Mouse (Mus musculus) kidney, adult 11 months (tissue): ENCODE results near the gene Olfr54.
"Not testable (repeated sequence)": the region's sequence is repeated elsewhere in the genome, so short reads cannot be mapped to it uniquely, and the experiment has no call there.

ENCODE experiments used
- DNase-seq: peaks from one replicate; pipeline ENCODE4 v3.0.0; 2022

Olfr54 gene

DNA sequence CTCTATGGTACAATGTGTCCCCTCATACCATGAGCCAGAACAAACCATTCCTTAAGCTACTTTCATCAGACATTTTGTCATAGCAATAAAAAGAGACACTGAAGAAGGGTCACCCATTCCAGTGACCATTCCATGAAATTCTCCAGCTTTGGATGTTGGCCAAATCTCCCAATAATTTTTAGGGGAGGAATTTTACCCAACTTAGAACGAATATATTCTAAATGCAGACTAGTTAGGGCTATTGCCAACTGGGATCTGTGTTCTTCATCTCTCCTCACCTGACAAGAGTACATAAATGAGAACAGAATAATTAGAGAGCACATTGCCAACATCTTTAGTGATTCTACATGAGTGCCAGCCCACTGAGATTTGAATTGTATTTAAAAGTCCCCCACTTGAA lies at the start of gene Olfr54:
Gene Olfr54, plus strand, starts transcription at position 301 of the 400 bp plus-strand sequence.
- DNase-seq, result no peak

DNA sequence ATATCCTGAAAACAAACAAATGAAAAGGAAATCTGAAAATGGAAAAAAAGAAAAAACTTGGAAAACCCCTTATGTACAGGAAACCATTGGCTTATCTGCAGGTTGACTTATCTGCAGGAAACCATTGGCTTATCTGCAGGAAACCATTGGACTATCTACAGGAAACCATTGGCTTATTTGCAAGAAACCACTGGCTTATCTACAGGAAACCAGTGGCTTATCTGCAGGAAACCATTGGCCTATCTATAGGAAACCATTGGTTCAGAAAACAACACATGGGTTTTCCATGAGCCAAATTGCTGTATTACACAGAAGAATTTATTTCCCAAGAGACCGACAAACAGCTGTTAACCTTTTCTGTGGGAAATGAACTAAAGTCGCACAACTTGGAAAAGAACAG lies 49.1 kb upstream of the Olfr54 start:
- peak; percentile 28 for DNase-seq

DNA sequence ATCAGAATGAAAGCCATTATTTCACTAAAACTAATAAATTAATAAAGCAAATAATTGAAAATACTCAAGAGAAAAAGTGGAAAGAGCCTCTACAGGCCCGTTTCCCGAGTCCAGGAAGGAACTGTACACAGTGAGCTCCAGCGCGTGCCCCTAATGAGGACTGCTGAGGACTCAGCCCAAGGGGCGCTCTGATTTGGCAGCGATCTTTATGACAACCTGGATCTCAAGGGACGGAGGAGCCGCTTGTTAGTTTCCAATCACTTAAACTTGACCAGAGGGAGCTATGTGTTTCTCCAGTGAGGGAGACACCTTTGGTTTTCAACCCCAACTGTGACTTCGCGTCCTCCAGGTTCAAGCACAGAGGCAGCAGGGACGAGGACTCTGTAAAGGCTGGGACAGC lies 47.8 kb upstream of the Olfr54 start, which contains the start of gene Olfr1378:
Gene Olfr1378, plus strand, starts transcription at position 301 of the 400 bp plus-strand sequence.
- DNase-seq, result no peak

DNA sequence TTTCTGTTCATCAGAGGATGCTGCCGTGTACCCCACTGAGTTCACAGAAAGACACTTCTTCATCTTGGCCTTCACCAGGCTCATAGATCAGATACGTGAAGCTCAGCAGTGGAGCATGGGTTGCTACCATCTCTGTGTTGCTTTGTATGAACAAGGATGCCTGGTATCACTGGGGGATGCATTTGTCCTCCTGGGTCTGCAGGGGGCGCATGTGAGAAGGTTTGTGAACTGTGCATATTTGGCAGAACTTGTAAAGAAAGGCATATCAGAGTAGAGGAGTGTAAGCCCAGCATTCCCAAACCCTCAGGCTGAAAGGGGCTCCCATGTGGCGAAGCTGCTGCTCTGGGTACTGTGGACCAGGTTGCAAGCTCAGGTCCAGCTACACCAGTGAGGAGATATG lies 36.8 kb upstream of the Olfr54 start:
- no peak for DNase-seq

DNA sequence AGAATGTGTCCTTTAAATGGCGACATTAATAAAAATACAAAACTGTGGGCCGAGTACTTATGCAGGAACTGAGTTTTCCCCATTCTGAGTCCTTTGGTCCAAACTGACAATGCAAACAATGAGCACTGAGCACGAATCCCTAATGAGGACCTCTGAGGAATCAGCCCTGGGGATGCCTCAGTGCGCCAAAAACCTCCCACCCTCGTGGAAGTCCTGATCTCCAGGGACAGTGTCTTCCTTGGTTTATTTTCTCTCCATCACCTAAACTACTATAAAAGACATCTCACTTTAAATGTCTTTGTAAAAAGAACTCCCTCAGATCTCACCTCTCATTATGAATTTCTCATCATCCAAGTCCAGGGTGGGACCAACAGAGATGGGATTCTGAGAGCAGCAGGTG lies 32.4 kb upstream of the Olfr54 start, which contains the start of gene Olfr1377:
Gene Olfr1377, plus strand, starts transcription at position 301 of the 400 bp plus-strand sequence.
- no peak for DNase-seq

DNA sequence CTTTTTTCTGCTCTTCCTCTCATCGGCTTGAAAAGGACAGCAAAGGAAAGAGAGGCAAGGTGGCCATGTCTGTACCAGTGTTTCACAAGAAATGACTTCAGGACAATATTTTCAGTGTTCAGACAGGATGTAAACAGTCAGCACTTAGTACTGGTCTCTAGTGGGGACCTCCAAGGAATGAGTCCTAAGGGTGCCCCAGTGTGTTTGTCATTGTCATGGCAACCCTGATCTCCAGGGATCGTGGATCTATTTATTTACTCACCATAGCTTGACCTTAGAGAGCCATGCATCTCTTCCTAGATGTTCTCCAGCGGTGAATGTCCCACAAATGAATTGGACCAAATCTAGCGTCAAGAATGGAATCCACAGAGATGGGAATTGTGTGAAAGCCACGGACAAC lies 10.7 kb upstream of the Olfr54 start, which contains the start of gene Olfr51:
Gene Olfr51, plus strand, starts transcription at position 301 of the 400 bp plus-strand sequence.
- DNase-seq, result no peak

DNA sequence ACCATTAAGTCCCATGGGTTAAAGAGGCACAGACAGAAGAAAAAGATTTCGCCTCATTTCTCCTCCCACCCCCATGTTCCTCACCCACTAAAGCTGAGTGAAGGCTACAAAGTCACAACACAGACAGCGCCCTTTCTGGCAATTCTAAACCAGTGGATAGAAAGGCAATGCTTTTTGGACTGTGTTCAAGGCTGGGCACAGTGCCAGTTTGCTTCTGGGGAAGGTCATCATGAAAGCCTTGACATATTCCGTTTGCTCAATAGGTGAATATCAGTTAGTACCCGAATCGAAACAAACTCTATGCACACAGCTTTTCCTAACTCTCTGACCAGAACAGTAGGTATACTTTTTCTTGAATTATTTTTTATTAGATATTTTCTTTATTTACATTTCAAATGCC lies 2.2 kb upstream of the Olfr54 start:
- DNase-seq, result peak; percentile 38

DNA sequence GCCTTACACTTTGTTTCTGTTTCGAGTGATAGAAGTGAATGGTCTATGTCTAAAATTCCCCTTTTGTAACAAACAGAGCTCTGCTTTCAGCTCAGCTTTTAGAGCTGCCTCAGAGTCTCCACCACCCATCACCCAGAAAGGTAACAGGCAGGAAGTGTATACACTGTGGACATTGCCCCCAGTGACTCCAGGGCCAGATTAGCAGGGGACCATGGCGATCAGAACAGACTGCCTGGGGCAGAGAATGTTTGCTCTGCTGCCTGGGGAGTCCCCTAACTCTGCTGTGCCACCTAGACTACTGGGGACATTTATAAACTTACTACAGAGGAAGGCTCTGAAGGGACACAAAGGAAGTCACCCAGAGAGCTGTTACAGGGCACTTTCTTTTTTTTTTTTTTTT lies 2.3 kb downstream of the Olfr54 start:
- DNase-seq, result no peak

DNA sequence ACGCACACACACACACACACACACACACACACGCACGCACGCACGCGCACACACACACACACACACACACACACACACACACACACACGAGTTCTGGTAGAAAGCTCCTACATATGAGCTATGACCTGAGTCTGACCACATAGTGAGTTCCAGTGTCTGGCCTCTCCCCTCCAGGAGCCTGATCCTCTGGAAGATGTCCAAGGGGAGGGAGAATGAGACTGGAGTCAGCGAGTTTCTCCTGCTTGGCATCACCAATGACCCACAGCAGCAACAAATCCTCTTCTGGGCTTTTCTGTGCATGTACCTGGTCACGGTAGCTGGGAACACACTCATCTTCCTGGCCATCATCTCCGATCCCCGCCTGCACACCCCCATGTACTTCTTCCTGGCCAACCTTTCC lies 12.8 kb downstream of the Olfr54 start:
- peak; percentile 14 for DNase-seq

DNA sequence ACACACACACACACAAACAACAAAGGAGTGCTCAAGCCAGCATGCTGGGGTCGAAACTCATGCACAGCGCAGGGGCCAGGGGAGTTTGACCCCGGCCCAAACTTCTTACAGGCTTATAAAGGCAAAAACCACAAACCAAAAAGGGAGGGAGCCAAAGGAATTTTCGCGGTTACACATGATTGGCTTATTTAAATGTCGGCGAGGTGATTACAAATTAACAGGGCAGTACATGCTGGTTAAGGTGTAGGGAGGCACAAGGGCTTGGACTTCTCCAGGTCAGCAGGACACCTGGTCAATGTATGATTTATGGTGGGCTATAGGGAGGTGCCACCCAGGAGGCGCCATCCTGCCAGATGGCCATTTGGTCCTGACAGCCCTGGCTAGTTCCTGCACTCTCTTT lies 15.3 kb downstream of the Olfr54 start:
- DNase-seq, result peak; percentile 48

DNA sequence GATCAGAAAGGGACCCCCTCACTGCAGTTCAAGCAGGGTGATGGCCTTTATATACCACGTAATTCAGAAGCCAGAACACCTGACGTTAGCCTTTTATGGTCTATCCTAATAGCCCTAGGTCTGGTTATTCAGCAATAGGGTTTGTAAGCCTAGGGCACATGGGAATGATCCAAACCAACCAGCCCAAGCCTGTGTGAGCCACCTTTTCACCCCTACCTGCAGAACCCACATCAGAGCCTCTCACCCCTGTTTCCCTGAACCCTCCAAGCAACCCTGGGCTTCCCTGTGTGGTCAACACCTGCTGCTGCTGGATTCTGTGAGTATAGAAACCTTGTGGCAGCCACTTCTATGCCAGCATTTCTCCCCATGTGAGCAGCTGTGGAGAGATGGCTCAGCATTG lies 16.2 kb downstream of the Olfr54 start:
- peak; percentile 48 for DNase-seq

DNA sequence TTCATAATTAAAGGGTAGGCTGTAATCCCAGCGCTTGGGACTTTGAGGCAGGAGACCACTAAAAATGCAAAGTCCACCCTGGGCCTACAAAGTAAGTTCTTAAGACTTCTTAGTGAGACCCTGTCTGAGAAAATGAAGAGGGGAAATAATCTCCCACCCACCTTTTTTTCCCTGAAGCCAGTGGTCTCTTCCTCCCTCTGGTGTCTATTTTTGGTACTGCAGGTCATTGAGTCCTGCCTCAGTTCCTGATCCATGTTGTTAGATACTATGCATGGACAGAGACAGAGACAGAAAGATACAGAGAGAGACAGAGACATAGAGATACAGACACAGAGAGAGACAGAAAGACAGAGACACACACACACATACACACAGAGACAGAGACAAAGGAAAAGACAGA lies 18.8 kb downstream of the Olfr54 start:
- no peak for DNase-seq

DNA sequence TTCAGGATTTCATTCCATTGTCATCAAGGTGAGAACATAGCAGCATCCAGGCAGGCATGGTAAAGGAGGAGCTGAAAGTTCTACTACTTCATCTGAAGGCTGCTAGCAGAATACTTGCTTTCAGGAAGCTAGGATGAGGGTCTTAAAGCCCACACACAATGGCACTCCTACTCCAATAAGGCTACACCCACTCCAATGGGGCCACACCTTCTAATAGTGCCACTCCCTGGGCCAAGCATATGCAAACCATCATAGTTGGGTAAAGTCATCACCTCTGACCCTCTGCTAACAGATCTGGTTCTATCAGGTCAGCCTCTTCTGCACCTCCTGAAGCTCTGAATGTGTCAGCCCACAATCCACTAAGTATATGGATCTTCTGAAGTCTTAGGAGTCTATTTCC lies 20.1 kb downstream of the Olfr54 start:
- not testable (repeated sequence) for DNase-seq

DNA sequence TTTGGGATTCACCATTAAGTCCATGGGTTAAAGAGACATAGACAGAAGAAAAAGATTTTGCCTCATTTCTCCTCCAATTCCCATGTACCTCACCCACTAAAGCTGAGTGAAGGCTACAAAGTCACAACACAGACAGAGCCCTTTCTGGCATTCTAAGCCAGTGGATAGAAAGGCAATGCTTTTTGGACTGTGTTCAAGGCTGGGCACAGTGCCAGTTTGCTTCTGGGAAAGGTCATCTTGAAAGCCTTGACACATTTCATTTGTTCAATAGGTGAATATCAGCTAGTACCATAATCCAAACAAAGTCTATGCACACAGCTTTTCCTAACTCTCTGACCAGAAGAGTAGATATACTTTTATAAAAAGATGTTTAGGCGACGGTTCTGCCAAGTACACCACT lies 21.9 kb downstream of the Olfr54 start:
- no peak for DNase-seq

DNA sequence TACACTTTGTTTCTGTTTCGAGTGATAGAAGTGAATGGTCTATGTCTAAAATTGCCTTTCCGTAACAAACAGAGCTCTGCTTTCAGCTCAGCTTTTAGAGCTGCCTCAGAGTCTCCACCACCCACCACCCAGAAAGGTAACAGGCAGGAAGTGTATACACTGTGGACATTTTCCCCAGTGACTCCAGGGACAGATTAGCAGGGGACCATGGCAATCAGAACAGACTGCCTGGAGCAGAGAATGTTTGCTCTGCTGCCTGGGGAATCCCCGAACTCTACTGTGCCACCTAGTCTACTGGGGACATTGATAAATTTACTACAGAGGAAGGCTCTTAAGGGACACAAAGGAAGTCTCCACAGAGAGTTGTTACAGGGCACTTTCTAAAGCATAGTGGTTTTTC lies 30.7 kb downstream of the Olfr54 start:
- not testable (repeated sequence) for DNase-seq

DNA sequence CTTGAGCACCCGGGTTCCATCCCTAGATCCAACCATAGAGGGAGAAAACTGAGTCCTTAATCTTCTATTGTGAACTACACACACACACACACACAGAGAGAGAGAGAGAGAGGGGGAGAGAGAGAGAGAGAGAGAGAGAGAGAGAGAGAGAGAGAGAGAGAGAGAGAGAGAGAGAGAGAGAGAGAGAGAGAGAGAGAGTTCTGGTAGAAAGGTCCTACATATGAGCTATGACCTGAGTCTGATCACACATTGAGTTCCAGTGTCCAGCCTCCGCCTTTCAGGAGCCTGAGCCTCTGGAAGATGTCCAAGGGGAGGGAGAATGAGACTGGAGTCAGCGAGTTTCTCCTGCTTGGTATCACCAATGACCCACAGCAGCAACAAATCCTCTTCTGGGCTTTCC lies 33.8 kb downstream of the Olfr54 start, which contains the start of gene Olfr1375:
Gene Olfr1375, plus strand, starts transcription at position 301 of the 400 bp plus-strand sequence.
- DNase-seq, result not testable (repeated sequence)

DNA sequence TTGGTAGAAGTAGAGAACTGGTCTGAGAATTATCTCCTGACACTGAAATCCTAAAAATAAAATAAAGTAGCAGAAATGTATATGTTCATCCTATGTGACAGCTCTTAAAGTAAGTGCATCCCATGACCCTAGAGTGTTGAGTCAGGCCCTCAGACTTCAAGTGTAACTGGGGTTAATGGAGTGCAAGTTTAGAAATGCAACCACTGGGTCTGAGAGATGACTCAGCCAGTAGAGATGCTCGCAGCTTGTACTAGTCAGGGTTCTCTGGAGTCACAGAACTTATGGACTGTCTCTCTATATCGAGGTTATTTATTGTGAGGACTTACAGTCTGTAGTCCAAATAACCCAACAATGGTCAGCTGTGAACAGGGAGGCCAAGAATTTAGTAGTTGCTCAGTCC lies 37.6 kb downstream of the Olfr54 start:
- DNase-seq, result no peak

DNA sequence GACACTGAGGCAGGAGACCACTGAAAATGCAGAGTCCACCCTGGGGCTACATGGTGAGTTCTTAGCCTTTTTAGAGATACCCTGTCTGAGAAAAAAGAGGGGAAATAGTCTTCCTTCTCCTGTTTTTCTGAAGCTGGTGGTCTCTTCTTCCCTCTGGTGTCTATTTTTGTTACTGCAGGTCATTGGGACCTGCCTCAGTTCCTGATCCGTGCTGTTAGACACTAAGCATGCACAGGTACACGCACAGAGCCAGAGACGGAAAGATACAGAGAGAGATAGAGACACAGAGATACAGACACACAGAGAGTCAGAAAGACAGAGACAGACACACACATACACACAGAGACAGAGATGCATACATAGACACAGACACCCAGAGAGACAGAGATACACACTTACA lies 39.2 kb downstream of the Olfr54 start:
- DNase-seq, result no peak

DNA sequence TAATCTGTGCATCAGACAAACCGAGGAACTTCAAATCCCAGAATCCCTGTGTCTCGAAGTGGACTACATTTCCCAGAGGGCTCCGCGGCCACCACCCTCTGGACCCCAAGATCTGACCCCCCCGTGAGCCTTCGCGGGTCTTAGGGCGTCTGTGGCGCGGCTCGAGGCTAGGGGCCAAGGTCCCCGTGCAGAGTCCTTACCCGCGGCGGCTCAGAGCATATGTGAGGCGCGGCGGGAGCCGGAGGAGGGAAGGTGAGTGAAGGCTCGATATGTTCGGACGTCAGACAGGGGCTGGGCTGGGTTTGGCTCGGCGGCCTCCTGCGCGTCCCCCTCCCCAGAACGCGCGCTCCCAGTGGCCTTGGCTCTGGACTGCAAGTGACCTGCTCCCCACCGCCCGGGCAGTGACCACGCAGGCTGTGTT lies 45.1 kb downstream of the Olfr54 start, which contains the start of gene Zfp354a:
Gene Zfp354a, plus strand, starts transcription at position 107 of the 421 bp plus-strand sequence.
- peak; percentile 78 for DNase-seq

DNA sequence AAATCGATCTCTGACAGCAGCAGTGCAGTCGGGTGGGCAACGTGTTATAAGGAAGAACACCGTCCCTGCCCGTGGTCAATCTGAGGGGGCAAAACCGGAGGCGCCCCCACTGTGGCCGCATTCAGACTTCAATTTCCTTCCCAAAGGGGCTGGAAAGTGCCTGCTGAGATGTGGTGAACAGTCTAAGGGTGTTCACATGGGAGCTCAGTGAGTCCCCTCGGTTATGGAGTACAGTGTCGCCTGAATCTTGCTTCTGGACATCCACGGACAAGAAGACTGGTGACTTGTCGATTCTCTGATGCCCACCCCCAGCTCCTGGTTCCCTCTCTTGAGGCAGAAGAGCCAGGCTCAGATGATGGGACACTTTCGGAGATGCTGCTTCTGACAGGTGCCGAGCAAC lies 45.6 kb downstream of the Olfr54 start:
- no peak for DNase-seq

DNA sequence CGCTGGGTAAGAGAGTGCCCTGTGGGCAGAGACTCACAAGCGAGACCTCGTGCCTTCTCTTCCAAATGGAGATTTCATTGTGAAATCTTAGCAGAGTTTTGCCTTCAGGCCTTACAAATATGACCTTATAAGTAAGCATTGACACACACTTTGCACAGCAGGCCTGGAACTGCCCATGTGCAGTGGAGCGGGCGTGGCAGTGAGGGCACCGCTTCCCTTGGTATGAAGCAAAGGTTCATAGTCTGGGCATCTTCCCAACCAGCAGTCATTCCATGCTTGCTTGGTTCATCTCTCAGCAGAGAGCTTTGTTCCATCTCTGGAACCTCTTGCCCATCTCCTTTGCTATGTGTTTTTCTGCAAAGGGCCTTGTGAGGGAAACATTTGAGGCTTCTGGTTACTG lies 46.9 kb downstream of the Olfr54 start:
- DNase-seq, result peak; percentile 76

DNA sequence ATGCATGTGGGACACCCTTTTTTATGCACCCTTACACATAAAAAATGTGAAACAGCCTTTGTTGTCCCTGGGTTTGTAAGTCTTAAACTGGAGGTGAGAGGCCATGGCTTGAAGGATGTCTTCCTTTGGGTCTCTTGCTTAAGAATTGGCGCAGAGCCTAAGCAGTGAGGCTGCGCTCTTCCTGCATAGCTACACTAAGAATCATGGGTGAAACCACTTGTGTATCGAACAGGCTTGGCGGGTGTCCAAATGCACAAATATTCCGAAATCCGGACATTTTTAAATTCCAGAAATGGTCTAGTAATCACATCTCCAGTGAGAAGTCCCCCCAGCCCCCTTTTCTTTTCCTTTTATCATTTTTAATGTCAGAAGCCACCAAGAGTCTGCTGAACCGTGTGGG lies 49.2 kb downstream of the Olfr54 start:
- DNase-seq, result no peak

DNA sequence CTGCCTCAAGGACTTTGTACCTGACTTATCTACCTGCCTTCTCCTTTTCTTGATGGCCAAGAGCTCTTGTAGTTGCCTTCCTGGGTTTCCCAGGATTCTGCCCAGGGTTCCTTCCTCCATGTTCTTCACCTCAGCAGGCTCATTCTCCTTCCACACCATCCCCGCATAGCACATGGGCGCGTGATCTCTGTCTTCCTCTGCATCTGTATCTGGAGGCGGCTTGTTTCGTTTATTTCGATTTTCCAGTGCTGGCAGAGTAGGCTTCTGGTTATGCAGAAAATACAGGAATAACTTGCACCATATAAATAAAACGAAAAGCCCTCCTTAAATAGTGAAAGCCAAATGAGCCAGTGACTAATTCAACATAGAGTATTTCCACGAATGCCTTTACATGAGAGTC lies 49.8 kb downstream of the Olfr54 start:
- no peak for DNase-seq
